Mouse (Mus musculus) embryonic facial prominence, embryonic 15.5 days (tissue): Measurements from ENCODE around the gene Klk1. TPM values are rescaled to one million over a fixed set of nuclear protein-coding genes. Genes with fewer than 3 reads are reported as not detected.

Experiments used
- ATAC-seq: fragments of 200-750 bp; cut with Nextera tagmentation; 2 replicates; pipeline ENCODE4 v1.8.0; 2017; ENCODE audit warnings: low read depth, moderate TSS enrichment; ENCODE audit not compliant: insufficient number of reproducible peaks, low FRiP score, low TSS enrichment
- H3K27ac ChIP-seq: fragments of 300-500 bp; sonication (generic); replicated peaks from 2 replicates; pipeline ENCODE4 v1.5.1; 2015; ENCODE audit warnings: mild to moderate bottlenecking, inconsistent platforms
- H3K27me3 ChIP-seq: fragments of 300-500 bp; sonication (generic); 2 replicates; pipeline ENCODE4 v1.6.1; 2015; ENCODE audit warnings: inconsistent platforms
- H3K36me3 ChIP-seq: fragments of 300-500 bp; sonication (generic); 2 replicates; pipeline ENCODE4 v1.6.1; 2015; ENCODE audit warnings: mild to moderate bottlenecking, inconsistent platforms
- H3K4me1 ChIP-seq: fragments of 300-500 bp; sonication (generic); 2 replicates; pipeline ENCODE4 v1.6.1; 2015; ENCODE audit warnings: inconsistent platforms
- H3K4me2 ChIP-seq: fragments of 300-500 bp; sonication (generic); replicated peaks from 2 replicates; pipeline ENCODE4 v1.6.1; 2015; ENCODE audit warnings: mild to moderate bottlenecking, inconsistent platforms
- H3K4me3 ChIP-seq: fragments of 300-500 bp; sonication (generic); replicated peaks from 2 replicates; pipeline ENCODE4 v1.5.1; 2015; ENCODE audit warnings: mild to moderate bottlenecking, inconsistent platforms
- H3K9ac ChIP-seq: fragments of 300-500 bp; sonication (generic); 2 replicates; pipeline ENCODE4 v1.6.1; 2015; ENCODE audit warnings: inconsistent platforms
- H3K9me3 ChIP-seq: fragments of 300-500 bp; sonication (generic); replicated peaks from 2 replicates; pipeline ENCODE4 v1.6.1; 2016; ENCODE audit warnings: inconsistent platforms
- WGBS: fragments of 180-500 bp; shearing (Covaris S2); methylation state at CpG from one replicate; pipeline ENCODE4 v1.1.7; 2015; 5-methylcytosine and 5-hydroxymethylcytosine counted together
- polyA plus RNA-seq: library from polyadenylated mRNA; unstranded; fragments of >200 nt; fragmentation: Nextera tagmentation; extraction: Ambion mirVana; gene quantifications from 2 replicates; pipeline ENCODE4 v1.2.1, GENCODE M21; 2015

The Klk1 gene
- polyA plus RNA-seq, 1 experiment from 2014 or later, result not detected

DNA sequence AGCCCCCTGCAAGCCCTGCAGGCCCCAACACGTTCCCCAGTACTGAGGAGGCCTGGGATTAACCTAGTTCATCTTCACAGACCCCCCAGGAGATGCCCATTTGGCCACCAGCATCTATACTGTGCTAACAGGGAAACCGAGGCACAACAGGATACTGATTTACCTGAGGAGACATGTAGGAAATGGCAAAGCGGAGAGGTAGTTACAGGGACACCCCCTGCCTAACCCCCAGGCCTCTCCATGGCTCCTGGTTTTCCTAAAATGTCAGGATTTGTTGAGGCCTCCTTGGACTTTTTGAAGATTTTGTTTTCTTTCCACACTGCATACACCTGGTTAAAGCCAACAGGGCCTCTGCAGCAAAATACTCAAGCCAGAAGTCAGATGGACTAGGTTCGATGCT lies 32.1 kb downstream of the Klk1 start, which contains the start of gene Acp4:
Gene Acp4 (minus strand): TSS at position 101 of the 400 bp plus-strand sequence.
- ATAC-seq, result no peak
- H3K36me3 ChIP-seq, result peaks cover 18% of the 10 kb centered on the region
- H3K9ac ChIP-seq, result no peak within 1 kb of the TSS
- no peak within 1 kb of the TSS for H3K4me2 ChIP-seq
- no peak within 1 kb of the TSS for H3K4me3 ChIP-seq
- no peaks in the 10 kb centered on the region for H3K4me1 ChIP-seq
- peaks cover 5% of the 10 kb centered on the region for H3K27me3 ChIP-seq
- H3K9me3 ChIP-seq, result no peaks in the 10 kb centered on the region
- WGBS, result 77% methylated on average over 4 of the region's 4 CpGs
- no peak within 1 kb of the TSS for H3K27ac ChIP-seq

DNA sequence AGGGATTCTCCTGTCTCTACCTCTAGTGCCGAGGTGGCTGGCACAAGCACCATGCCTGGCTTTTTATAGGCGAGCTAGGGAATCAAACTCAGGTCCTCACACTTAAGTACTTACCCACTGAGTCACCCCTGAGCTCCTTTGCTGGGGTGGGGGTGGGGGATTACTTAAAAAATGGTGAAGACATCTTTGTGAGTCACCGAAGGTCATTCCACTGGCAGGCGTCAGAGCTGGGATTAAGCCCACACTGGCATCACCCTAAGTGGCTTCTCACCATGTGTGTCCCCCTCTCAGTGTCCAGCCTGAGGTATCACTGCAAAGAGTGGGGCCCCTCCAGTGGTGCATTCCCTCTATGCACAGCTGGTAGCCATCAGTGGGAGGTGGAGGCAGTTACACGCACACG lies 35.2 kb downstream of the Klk1 start:
- 64% methylated on average over 6 of the region's 6 CpGs for WGBS
- H3K4me2 ChIP-seq, result no peak overlapping the region

DNA sequence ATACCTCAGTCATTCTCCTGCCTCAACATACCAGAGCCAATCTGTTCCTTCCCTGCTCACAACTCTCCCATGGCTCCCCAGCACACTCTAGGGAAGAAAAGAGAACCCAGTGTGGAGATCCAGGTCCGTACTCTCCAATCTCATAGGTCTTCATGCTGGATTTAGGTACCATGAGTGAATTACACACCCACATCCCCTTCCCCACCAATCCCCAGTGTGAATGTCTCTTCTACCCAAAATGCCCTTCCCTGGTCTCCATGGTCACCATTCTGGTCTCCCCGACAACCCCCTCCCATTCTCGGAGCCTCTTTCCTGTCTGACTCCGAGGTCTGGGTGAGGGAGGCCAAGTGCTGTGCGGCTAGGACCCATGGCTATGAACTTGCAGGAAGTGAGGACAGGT lies 36.0 kb downstream of the Klk1 start, which contains the start of gene Gm15517:
Gene Gm15517 (plus strand): TSS at position 301 of the 400 bp plus-strand sequence.
- Histone ChIP-seq H3K4me2 (no peak within 1 kb of the TSS), H3K9me3 (no peaks in the 10 kb centered on the region), H3K9ac (no peak within 1 kb of the TSS), H3K36me3 (no peaks in the 10 kb centered on the region), H3K4me1 (peaks cover 5% of the 10 kb centered on the region), H3K27ac (no peak within 1 kb of the TSS), H3K4me3 (no peak within 1 kb of the TSS), H3K27me3 (peaks cover 9% of the 10 kb centered on the region)
- WGBS, result 51% methylated on average over 5 of the region's 5 CpGs
- no peak for ATAC-seq

More for the DNA sequence above, 35.2 kb downstream of the Klk1 start:
- no peak for ATAC-seq
- Histone ChIP-seq H3K9ac (no peak overlapping the region), H3K9me3 (no peaks in the 10 kb centered on the region), H3K27ac (no peak overlapping the region), H3K36me3 (no peaks in the 10 kb centered on the region), H3K4me1 (peaks cover 5% of the 10 kb centered on the region), H3K4me3 (no peak overlapping the region), H3K27me3 (peaks cover 9% of the 10 kb centered on the region)

DNA sequence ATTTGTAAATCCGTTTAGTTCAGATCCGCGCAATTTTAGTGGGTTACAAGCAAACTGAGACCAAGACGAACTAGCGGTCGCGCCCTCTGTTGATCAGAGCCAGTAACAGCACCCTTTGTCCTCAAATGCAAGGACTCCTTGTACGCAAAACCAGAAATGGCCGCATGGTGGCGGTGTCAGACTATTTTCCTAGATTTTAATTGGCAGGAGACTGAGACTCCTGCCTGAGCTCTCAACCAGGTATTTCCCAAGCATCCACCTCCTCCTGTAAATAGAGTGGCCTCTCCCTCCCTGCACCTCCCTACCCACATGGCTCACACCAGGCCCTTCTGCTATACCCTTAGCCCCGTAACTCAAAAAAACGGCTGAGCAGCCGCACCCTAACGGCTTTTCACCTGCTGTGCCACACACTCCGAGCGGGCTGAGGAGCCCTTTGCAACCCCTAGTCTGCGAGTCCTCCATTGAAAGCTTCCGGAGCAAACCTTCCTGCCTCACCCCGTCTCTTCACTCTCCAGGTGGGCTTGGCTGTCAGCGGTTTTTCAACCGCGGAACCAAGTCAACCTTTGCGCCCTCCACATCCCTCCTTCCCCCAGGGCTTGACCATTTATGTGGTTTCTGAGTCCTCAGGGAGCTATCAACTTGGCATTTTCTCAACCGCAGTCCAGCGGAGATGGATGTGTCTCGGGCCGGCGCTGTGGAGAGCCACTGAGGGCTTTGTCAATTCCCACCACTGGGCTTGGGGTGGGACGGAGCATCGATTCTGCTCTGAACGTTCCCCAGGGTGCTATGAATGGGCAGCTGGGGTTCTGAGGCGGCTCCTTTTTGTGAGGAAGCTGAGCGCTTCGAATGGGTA lies 37.9 kb downstream of the Klk1 start:
- ATAC-seq, result no peak; the same call in 1 of the 2 replicates
- 2% methylated on average over 34 of the region's 34 CpGs for WGBS

DNA sequence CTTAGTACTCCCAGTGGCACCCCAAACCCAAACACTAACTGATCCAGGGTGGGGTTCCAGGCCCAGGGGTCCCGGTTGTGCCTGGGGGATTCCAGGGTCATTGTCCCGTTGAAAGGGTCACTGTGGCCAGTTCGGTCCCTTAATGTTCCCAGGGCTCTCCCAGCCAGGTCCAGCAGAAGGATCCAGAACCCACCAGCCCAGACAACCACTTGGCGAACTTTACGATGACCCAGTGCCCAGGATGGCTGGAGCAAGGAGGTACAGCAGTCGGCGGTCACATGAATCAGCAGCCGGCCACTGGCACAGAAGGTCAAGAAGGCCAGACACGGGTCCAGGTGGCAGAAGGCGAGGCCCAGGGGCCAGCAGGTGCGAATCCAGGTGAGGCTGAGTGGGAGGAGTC lies 43.0 kb downstream of the Klk1 start:
- Histone ChIP-seq H3K4me2 (no peak overlapping the region), H3K9me3 (no peaks in the 10 kb centered on the region), H3K27ac (no peak overlapping the region), H3K9ac (no peak overlapping the region), H3K4me3 (no peak overlapping the region), H3K27me3 (0 out of 2 replicates have a peak, but pooled peaks cover 5% of the 10 kb centered on the region), H3K4me1 (peaks cover 3% of the 10 kb centered on the region; the same call in 1 of the 2 replicates), H3K36me3 (no peaks in the 10 kb centered on the region)
- WGBS, result 81% methylated on average over 11 of the region's 11 CpGs
- no peak for ATAC-seq

More for the DNA sequence above, 37.9 kb downstream of the Klk1 start:
- H3K4me2 ChIP-seq, result peak overlapping the region; percentile 40
- no peaks in the 10 kb centered on the region for H3K36me3 ChIP-seq
- peak overlapping the region; percentile 21; the same call in 1 of the 2 replicates for H3K4me3 ChIP-seq
- H3K9me3 ChIP-seq, result no peaks in the 10 kb centered on the region
- no peak overlapping the region for H3K27ac ChIP-seq
- H3K27me3 ChIP-seq, result peaks cover 9% of the 10 kb centered on the region
- no peak overlapping the region for H3K9ac ChIP-seq
- peaks cover 5% of the 10 kb centered on the region for H3K4me1 ChIP-seq

DNA sequence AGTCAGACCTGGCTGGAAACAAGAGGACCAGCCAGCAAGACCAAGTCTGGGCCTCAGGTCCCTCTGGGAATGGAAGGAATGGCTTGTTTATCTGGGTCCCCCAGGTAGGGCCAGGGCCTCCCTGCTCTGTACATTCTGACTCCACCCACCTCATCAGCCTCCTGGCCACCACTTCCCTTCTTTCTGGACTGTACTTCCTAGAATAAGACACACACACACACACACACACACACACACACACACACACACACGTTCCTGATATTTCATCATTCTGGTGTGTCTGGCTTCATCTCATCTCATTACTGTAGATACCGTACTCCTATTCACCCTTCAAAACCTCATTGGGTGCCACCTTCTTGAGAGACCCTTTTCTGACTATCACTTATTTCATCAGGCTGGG lies 44.2 kb downstream of the Klk1 start:
- Histone ChIP-seq H3K9ac (no peak overlapping the region), H3K4me2 (no peak overlapping the region), H3K4me3 (no peak overlapping the region), H3K27me3 (peaks cover 14% of the 10 kb centered on the region; the same call in 1 of the 2 replicates), H3K36me3 (no peaks in the 10 kb centered on the region), H3K27ac (no peak overlapping the region), H3K4me1 (no peaks in the 10 kb centered on the region), H3K9me3 (no peaks in the 10 kb centered on the region)
- ATAC-seq, result no peak
- 93% methylated on average over 2 of the region's 2 CpGs for WGBS

DNA sequence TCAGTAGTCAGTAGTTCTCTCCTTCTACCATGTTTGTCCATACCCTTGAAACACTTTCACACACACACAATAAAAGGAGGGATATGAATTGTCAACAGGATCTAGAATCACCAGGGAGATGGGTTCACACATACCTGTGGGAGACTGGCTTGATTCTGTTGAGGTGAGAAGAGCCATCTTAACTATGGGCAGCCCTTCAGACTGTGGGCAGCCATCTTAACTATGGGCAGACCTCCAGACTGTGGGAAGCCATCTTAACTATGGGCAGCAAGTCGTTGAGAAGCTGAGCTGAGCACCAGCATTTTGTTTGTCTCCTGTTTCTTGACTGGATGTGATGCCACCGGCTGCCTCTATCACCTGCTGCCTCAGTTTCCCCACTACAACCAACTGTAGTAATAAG lies 46.1 kb downstream of the Klk1 start:
- H3K4me2 ChIP-seq, result no peak overlapping the region
- H3K4me1 ChIP-seq, result no peaks in the 10 kb centered on the region
- H3K9me3 ChIP-seq, result no peaks in the 10 kb centered on the region
- H3K27ac ChIP-seq, result no peak overlapping the region
- no peak overlapping the region for H3K9ac ChIP-seq
- 74% methylated on average over 2 of the region's 2 CpGs for WGBS
- H3K27me3 ChIP-seq, result peaks cover 11% of the 10 kb centered on the region; the same call in 1 of the 2 replicates
- H3K4me3 ChIP-seq, result no peak overlapping the region
- H3K36me3 ChIP-seq, result no peaks in the 10 kb centered on the region
- ATAC-seq, result no peak

DNA sequence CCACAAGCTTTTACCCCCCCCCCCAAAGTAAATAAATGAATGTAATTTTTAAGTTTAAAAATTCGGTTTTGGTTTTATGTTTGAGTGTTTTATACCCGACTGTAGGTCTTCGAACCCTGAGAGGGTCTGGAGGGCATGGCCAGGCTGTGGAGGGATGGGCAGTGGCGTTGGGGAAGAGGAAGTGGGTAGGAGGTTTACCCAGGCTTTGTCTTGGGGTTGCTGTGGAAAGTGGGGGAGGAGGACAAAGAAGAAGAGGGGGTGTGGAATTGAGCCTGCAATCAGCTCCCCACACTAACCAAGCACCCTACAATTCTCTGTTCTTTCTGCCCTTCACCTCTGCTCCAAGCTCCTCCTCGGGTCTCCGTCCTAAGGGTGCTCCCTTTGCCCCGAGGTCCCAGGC lies 47.4 kb downstream of the Klk1 start:
- Histone ChIP-seq H3K36me3 (no peaks in the 10 kb centered on the region), H3K4me3 (no peak overlapping the region), H3K4me2 (no peak overlapping the region), H3K9me3 (no peaks in the 10 kb centered on the region), H3K27ac (no peak overlapping the region), H3K4me1 (no peaks in the 10 kb centered on the region), H3K9ac (no peak overlapping the region), H3K27me3 (peaks cover 11% of the 10 kb centered on the region; the same call in 1 of the 2 replicates)
- 78% methylated on average over 7 of the region's 7 CpGs for WGBS
- ATAC-seq, result no peak

DNA sequence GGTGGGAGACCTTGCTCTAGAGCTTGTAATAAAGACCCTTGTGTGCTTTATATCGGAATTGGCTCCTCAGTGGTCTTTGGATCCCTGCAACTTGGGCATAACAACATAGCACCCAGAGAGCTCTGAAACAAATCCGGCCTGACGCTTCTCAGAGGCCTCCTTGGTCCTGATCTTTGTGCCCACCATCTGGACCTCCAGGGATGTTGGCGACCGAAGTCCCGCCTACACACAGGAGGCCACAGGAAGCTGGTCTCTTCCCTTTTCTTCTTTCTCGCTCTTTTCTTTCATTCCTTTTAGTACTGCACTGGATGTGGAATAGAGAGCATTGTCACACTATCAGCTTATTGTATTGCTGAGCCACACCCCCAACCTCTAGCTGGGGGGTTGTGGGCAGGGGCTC lies 48.3 kb downstream of the Klk1 start:
- ATAC-seq, result no peak
- no peak overlapping the region for H3K4me3 ChIP-seq
- H3K4me1 ChIP-seq, result no peaks in the 10 kb centered on the region
- H3K27me3 ChIP-seq, result peaks cover 11% of the 10 kb centered on the region; the same call in 1 of the 2 replicates
- no peak overlapping the region for H3K27ac ChIP-seq
- 71% methylated on average over 7 of the region's 7 CpGs for WGBS
- H3K36me3 ChIP-seq, result no peaks in the 10 kb centered on the region
- H3K4me2 ChIP-seq, result no peak overlapping the region
- no peak overlapping the region for H3K9ac ChIP-seq
- no peaks in the 10 kb centered on the region for H3K9me3 ChIP-seq

DNA sequence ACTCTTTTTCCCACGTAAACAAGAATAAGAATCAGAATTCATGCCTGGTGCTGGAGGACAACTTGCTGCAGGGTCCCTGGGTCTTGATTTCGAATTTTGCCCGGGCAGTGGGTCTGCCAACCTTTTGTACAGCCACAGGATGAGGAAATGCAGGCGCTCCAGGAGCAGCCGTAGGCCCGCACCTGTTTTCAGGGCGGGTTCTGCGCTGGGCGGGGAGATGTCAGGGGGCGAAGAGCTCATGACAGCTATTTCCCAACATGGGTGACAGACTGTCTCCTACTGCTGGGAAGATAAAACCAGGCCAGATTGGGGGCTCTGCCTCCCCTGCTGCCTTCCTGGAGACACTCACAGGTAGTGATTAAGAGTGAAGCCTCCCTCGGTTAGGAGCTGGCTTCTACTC lies 48.9 kb downstream of the Klk1 start:
- Histone ChIP-seq H3K4me3 (no peak overlapping the region), H3K4me1 (no peaks in the 10 kb centered on the region), H3K9me3 (no peaks in the 10 kb centered on the region), H3K27ac (no peak overlapping the region), H3K36me3 (no peaks in the 10 kb centered on the region), H3K27me3 (peaks cover 11% of the 10 kb centered on the region; the same call in 1 of the 2 replicates), H3K9ac (no peak overlapping the region), H3K4me2 (no peak overlapping the region)
- WGBS, result 28% methylated on average over 11 of the region's 11 CpGs
- no peak for ATAC-seq

DNA sequence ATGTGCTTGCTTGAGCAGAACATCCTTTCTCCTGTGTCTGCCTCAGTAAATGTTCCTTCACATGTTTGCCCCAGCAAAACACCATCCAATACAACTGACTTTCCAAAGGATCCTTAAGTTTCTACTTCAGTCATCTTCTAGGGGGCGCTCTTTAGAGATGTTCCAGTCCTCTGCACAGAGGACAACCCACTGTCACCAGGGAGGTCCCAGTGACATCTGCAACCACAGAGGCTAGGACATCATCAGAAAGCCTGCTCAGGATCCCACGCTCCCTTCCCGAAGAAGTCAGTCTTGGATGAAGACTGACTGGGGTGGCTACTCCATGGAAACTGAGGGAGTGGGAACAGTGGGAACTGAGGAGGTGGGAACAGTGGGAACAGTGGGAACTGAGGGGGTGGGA lies 50.4 kb downstream of the Klk1 start:
- H3K9me3 ChIP-seq, result no peaks in the 10 kb centered on the region
- H3K27ac ChIP-seq, result no peak overlapping the region
- H3K27me3 ChIP-seq, result peaks cover 11% of the 10 kb centered on the region; the same call in 1 of the 2 replicates
- H3K4me3 ChIP-seq, result no peak overlapping the region
- no peak for ATAC-seq
- no peak overlapping the region for H3K9ac ChIP-seq
- no peaks in the 10 kb centered on the region for H3K4me1 ChIP-seq
- H3K36me3 ChIP-seq, result no peaks in the 10 kb centered on the region
- no peak overlapping the region for H3K4me2 ChIP-seq
- WGBS, result 67% methylated on average over 3 of the region's 3 CpGs
